Mouse (Mus musculus) heart, embryonic 15.5 days (tissue): ENCODE data around the gene Usp32. TPM values are rescaled to one million over a fixed set of nuclear protein-coding genes. Genes with fewer than 3 reads are reported as not detected.

ENCODE experiments used
- ATAC-seq: fragments of 200-750 bp; cut with Nextera tagmentation; replicated peaks from 2 replicates; pipeline ENCODE4 v1.8.0; 2017; ENCODE audit warnings: low read depth, moderate TSS enrichment; ENCODE audit not compliant: insufficient number of reproducible peaks, insufficient read depth, low FRiP score
- H3K27ac ChIP-seq: fragments of 300-500 bp; sonication (generic); 2 replicates; pipeline ENCODE4 v1.5.1; 2015; ENCODE audit warnings: mild to moderate bottlenecking, inconsistent platforms
- H3K27me3 ChIP-seq: fragments of 300-500 bp; sonication (generic); 2 replicates; pipeline ENCODE4 v1.6.1; 2015; ENCODE audit warnings: inconsistent platforms
- H3K36me3 ChIP-seq: fragments of 300-500 bp; sonication (generic); 2 replicates; pipeline ENCODE4 v1.6.1; 2015; ENCODE audit warnings: mild to moderate bottlenecking, inconsistent platforms
- H3K4me1 ChIP-seq: fragments of 300-500 bp; sonication (generic); replicated peaks from 2 replicates; pipeline ENCODE4 v1.6.1; 2015; ENCODE audit warnings: inconsistent platforms
- H3K4me2 ChIP-seq: fragments of 300-500 bp; sonication (generic); 2 replicates; pipeline ENCODE4 v1.6.1; 2015; ENCODE audit warnings: inconsistent platforms, mild to moderate bottlenecking, moderate library complexity
- H3K4me3 ChIP-seq: fragments of 300-500 bp; sonication (generic); 2 replicates; pipeline ENCODE4 v1.5.1; 2015; ENCODE audit warnings: mild to moderate bottlenecking, inconsistent platforms
- H3K9ac ChIP-seq: fragments of 300-500 bp; sonication (generic); 2 replicates; pipeline ENCODE4 v1.6.1; 2015; ENCODE audit warnings: mild to moderate bottlenecking, inconsistent platforms
- H3K9me3 ChIP-seq: fragments of 300-500 bp; sonication (generic); replicated peaks from 2 replicates; pipeline ENCODE4 v1.6.1; 2016; ENCODE audit warnings: inconsistent platforms
- WGBS: fragments of 180-500 bp; shearing (Covaris S2); methylation state at CpG from one replicate; pipeline ENCODE4 v1.1.7; 2015; ENCODE audit warnings: mixed read lengths; 5-methylcytosine and 5-hydroxymethylcytosine counted together
- polyA plus RNA-seq: library from polyadenylated mRNA; unstranded; fragments of >200 nt; fragmentation: Nextera tagmentation; extraction: Ambion mirVana; gene quantifications from 2 replicates; pipeline ENCODE4 v1.2.1, GENCODE M21; 2015

Usp32 gene
- polyA plus RNA-seq, 1 experiment from 2014 or later = 3.0 TPM

GRCm38 (mm10) chr11:85117160-85117559 is 22.8 kb downstream of the Usp32 start:
- H3K27ac ChIP-seq = no peak overlapping the region
- no peaks in the 10 kb centered on the region for H3K27me3 ChIP-seq
- H3K4me2 ChIP-seq = no peak overlapping the region
- no peak for ATAC-seq
- H3K36me3 ChIP-seq = no peaks in the 10 kb centered on the region
- no peak overlapping the region for H3K4me3 ChIP-seq
- H3K9ac ChIP-seq = no peak overlapping the region
- H3K4me1 ChIP-seq = no peaks in the 10 kb centered on the region
- H3K9me3 ChIP-seq = no peaks in the 10 kb centered on the region

GRCm38 (mm10) chr11:85116084-85116844 is 23.7 kb downstream of the Usp32 start:
- Histone ChIP-seq H3K9ac (no peak overlapping the region), H3K4me1 (no peaks in the 10 kb centered on the region), H3K4me3 (no peak overlapping the region), H3K9me3 (no peaks in the 10 kb centered on the region), H3K27me3 (no peaks in the 10 kb centered on the region), H3K27ac (no peak overlapping the region), H3K4me2 (no peak overlapping the region), H3K36me3 (peaks cover under 1% of the 10 kb centered on the region; the same call in 1 of the 2 replicates)
- no peak for ATAC-seq
- 75% methylated on average over 3 of the region's 3 CpGs for WGBS

- peaks cover 4% of the 10 kb centered on the region; the same call in 1 of the 2 replicates for H3K36me3 ChIP-seq
- no peaks in the 10 kb centered on the region; the same call in 1 of the 2 replicates for H3K4me1 ChIP-seq
- no peaks in the 10 kb centered on the region for H3K9me3 ChIP-seq
- ATAC-seq = no peak
- H3K27ac ChIP-seq = no peak overlapping the region
- H3K9ac ChIP-seq = no peak overlapping the region
- no peak overlapping the region for H3K4me3 ChIP-seq
- no peaks in the 10 kb centered on the region for H3K27me3 ChIP-seq
- no peak overlapping the region for H3K4me2 ChIP-seq
These were observed 30.0 kb downstream of the Usp32 start for GRCm38 (mm10) chr11:85109957-85110356.

GRCm38 (mm10) chr11:85107217-85107616 is 32.7 kb downstream of the Usp32 start:
- 90% methylated on average over 3 of the region's 3 CpGs for WGBS
- Histone ChIP-seq H3K9ac (no peak overlapping the region), H3K27ac (no peak overlapping the region), H3K4me1 (no peaks in the 10 kb centered on the region; the same call in 1 of the 2 replicates), H3K27me3 (no peaks in the 10 kb centered on the region), H3K9me3 (no peaks in the 10 kb centered on the region), H3K4me2 (no peak overlapping the region), H3K36me3 (peaks cover 9% of the 10 kb centered on the region; the same call in 1 of the 2 replicates), H3K4me3 (no peak overlapping the region)
- no peak for ATAC-seq

GRCm38 (mm10) chr11:85105836-85106235 is 34.1 kb downstream of the Usp32 start:
- Histone ChIP-seq H3K9me3 (no peaks in the 10 kb centered on the region), H3K27me3 (no peaks in the 10 kb centered on the region), H3K9ac (no peak overlapping the region), H3K4me1 (no peaks in the 10 kb centered on the region; the same call in 1 of the 2 replicates), H3K36me3 (peaks cover 5% of the 10 kb centered on the region; the same call in 1 of the 2 replicates), H3K27ac (no peak overlapping the region), H3K4me2 (no peak overlapping the region), H3K4me3 (no peak overlapping the region)
- WGBS = 86% methylated on average over 2 of the region's 2 CpGs
- ATAC-seq = no peak

GRCm38 (mm10) chr11:85103763-85104162 is 36.2 kb downstream of the Usp32 start:
- Histone ChIP-seq H3K4me2 (no peak overlapping the region), H3K27me3 (no peaks in the 10 kb centered on the region), H3K9ac (no peak overlapping the region), H3K27ac (no peak overlapping the region), H3K9me3 (no peaks in the 10 kb centered on the region), H3K36me3 (peaks cover 5% of the 10 kb centered on the region; the same call in 1 of the 2 replicates), H3K4me1 (no peaks in the 10 kb centered on the region; the same call in 1 of the 2 replicates), H3K4me3 (no peak overlapping the region)
- 62% methylated on average over 2 of the region's 2 CpGs for WGBS
- no peak for ATAC-seq

- H3K27me3 ChIP-seq = no peaks in the 10 kb centered on the region
- WGBS = 53% methylated on average over 5 of the region's 5 CpGs
- H3K4me1 ChIP-seq = peaks cover 6% of the 10 kb centered on the region
These were observed 44.8 kb downstream of the Usp32 start for GRCm38 (mm10) chr11:85095116-85095515.

GRCm38 (mm10) chr11:85086253-85086652 is 53.7 kb downstream of the Usp32 start:
- Histone ChIP-seq H3K9me3 (no peaks in the 10 kb centered on the region), H3K4me2 (no peak overlapping the region), H3K4me3 (no peak overlapping the region), H3K9ac (no peak overlapping the region), H3K4me1 (no peaks in the 10 kb centered on the region), H3K27me3 (no peaks in the 10 kb centered on the region), H3K27ac (no peak overlapping the region), H3K36me3 (no peaks in the 10 kb centered on the region)
- no peak for ATAC-seq

More at GRCm38 (mm10) chr11:85095116-85095515, 44.8 kb downstream of the Usp32 start:
- Histone ChIP-seq H3K4me3 (no peak overlapping the region), H3K27ac (no peak overlapping the region), H3K9ac (no peak overlapping the region), H3K4me2 (no peak overlapping the region), H3K9me3 (no peaks in the 10 kb centered on the region), H3K36me3 (no peaks in the 10 kb centered on the region)
- ATAC-seq = no peak

- no peak overlapping the region for H3K4me3 ChIP-seq
- H3K4me2 ChIP-seq = no peak overlapping the region
- no peaks in the 10 kb centered on the region for H3K27me3 ChIP-seq
- H3K9ac ChIP-seq = no peak overlapping the region
- no peaks in the 10 kb centered on the region for H3K9me3 ChIP-seq
- no peak for ATAC-seq
- H3K4me1 ChIP-seq = no peaks in the 10 kb centered on the region
- no peak overlapping the region for H3K27ac ChIP-seq
- 96% methylated on average over 4 of the region's 4 CpGs for WGBS
- H3K36me3 ChIP-seq = peaks cover 8% of the 10 kb centered on the region; the same call in 1 of the 2 replicates
These were observed 72.1 kb downstream of the Usp32 start for GRCm38 (mm10) chr11:85067871-85068270.

- Histone ChIP-seq H3K4me1 (0 out of 2 replicates have a peak, but pooled peaks cover 2% of the 10 kb centered on the region), H3K36me3 (peaks cover 7% of the 10 kb centered on the region; the same call in 1 of the 2 replicates), H3K27ac (no peak overlapping the region), H3K4me2 (no peak overlapping the region), H3K27me3 (no peaks in the 10 kb centered on the region), H3K4me3 (no peak overlapping the region), H3K9me3 (no peaks in the 10 kb centered on the region), H3K9ac (no peak overlapping the region)
- WGBS = 94% methylated on average over 4 of the region's 4 CpGs
- no peak for ATAC-seq
These were observed 81.4 kb downstream of the Usp32 start for GRCm38 (mm10) chr11:85058562-85058961.

GRCm38 (mm10) chr11:85057544-85057943 is 82.4 kb downstream of the Usp32 start:
- ATAC-seq = no peak
- 0 out of 2 replicates have a peak, but pooled peaks cover 2% of the 10 kb centered on the region for H3K4me1 ChIP-seq

GRCm38 (mm10) chr11:85056901-85057300 is 83.1 kb downstream of the Usp32 start:
- 60% methylated on average over 5 of the region's 5 CpGs for WGBS
- Histone ChIP-seq H3K4me1 (0 out of 2 replicates have a peak, but pooled peaks cover 2% of the 10 kb centered on the region), H3K4me3 (no peak overlapping the region), H3K9ac (no peak overlapping the region), H3K9me3 (no peaks in the 10 kb centered on the region), H3K27ac (no peak overlapping the region), H3K27me3 (no peaks in the 10 kb centered on the region), H3K4me2 (no peak overlapping the region), H3K36me3 (peaks cover 7% of the 10 kb centered on the region; the same call in 1 of the 2 replicates)
- no peak for ATAC-seq

More at GRCm38 (mm10) chr11:85057544-85057943, 82.4 kb downstream of the Usp32 start:
- H3K27me3 ChIP-seq = no peaks in the 10 kb centered on the region
- no peak overlapping the region for H3K4me2 ChIP-seq
- peaks cover 7% of the 10 kb centered on the region; the same call in 1 of the 2 replicates for H3K36me3 ChIP-seq
- H3K4me3 ChIP-seq = no peak overlapping the region
- H3K27ac ChIP-seq = no peak overlapping the region
- H3K9me3 ChIP-seq = no peaks in the 10 kb centered on the region
- 98% methylated on average over 1 of the region's 1 CpGs for WGBS
- no peak overlapping the region for H3K9ac ChIP-seq
